Mouse (Mus musculus) stomach, embryonic 14.5 days (tissue): ENCODE measurements around the gene Gm48552. TPM values are rescaled to one million over a fixed set of nuclear protein-coding genes. Genes with fewer than 3 reads are reported as not detected.

Experiments used
- ATAC-seq: fragments of 200-750 bp; cut with Nextera tagmentation; 2 replicates; pipeline ENCODE4 v1.8.0; 2017; ENCODE audit warnings: low read depth, moderate TSS enrichment; ENCODE audit not compliant: insufficient number of reproducible peaks, insufficient read depth, low FRiP score
- H3K27ac ChIP-seq: fragments of 300-500 bp; sonication (generic); 2 replicates; pipeline ENCODE4 v1.5.1; 2014; ENCODE audit warnings: mild to moderate bottlenecking, low read length, moderate library complexity, mixed read lengths
- H3K27me3 ChIP-seq: fragments of 300-500 bp; sonication (generic); 2 replicates; pipeline ENCODE4 v1.6.1; 2014; ENCODE audit warnings: low read length, control low read depth, mixed read lengths; ENCODE audit not compliant: control insufficient read depth, insufficient read depth
- H3K36me3 ChIP-seq: fragments of 300-500 bp; sonication (generic); 2 replicates; pipeline ENCODE4 v1.6.1; 2014; ENCODE audit warnings: mild to moderate bottlenecking, control low read depth, low read length, moderate library complexity, mixed read lengths; ENCODE audit not compliant: control insufficient read depth, insufficient read depth
- H3K4me1 ChIP-seq: fragments of 300-500 bp; sonication (generic); 2 replicates; pipeline ENCODE4 v1.6.1; 2014; ENCODE audit warnings: low read length, control low read depth, mixed read lengths; ENCODE audit not compliant: control insufficient read depth, insufficient read depth
- H3K4me2 ChIP-seq: fragments of 300-500 bp; sonication (generic); replicated peaks from 2 replicates; pipeline ENCODE4 v1.6.1; 2014; ENCODE audit warnings: low read depth, low read length, control low read depth
- H3K4me3 ChIP-seq: fragments of 300-500 bp; sonication (generic); 2 replicates; pipeline ENCODE4 v1.5.1; 2014; ENCODE audit warnings: low read depth, low read length, control low read depth
- H3K9ac ChIP-seq: fragments of 300-500 bp; sonication (generic); replicated peaks from 2 replicates; pipeline ENCODE4 v1.6.1; 2014; ENCODE audit warnings: low read depth, mild to moderate bottlenecking, control low read depth, low read length, moderate library complexity, mixed read lengths
- H3K9me3 ChIP-seq: fragments of 300-500 bp; sonication (generic); 2 replicates; pipeline ENCODE4 v1.6.1; 2016; ENCODE audit warnings: low read depth, low read length, control low read depth; ENCODE audit not compliant: control insufficient read depth
- WGBS: fragments of 180-500 bp; shearing (Covaris S2); extraction: QIAGEN DNeasy Blood & Tissue Kit; methylation state at CpG from one replicate; pipeline ENCODE4 v1.1.7; 2014; 5-methylcytosine and 5-hydroxymethylcytosine counted together
- polyA plus RNA-seq: library from polyadenylated mRNA; unstranded; fragments of >200 nt; fragmentation: Nextera tagmentation; extraction: Ambion mirVana; gene quantifications from 2 replicates; pipeline ENCODE4 v1.2.1, GENCODE M21; 2014

Gene Gm48552
- polyA plus RNA-seq, 1 experiment from 2014 or later, result 1.0 TPM

- Histone ChIP-seq H3K27ac (peak overlapping the region; percentile 74; the same call in 1 of the 2 replicates), H3K4me2 (peak overlapping the region; percentile 55), H3K9ac (peak overlapping the region; percentile 76; the same call in 1 of the 2 replicates), H3K4me1 (peaks cover 19% of the 10 kb centered on the region), H3K4me3 (peak overlapping the region; percentile 88), H3K9me3 (no peaks in the 10 kb centered on the region), H3K27me3 (0 out of 2 replicates have a peak, but pooled peaks cover 5% of the 10 kb centered on the region), H3K36me3 (no peaks in the 10 kb centered on the region; the same call in 1 of the 2 replicates)
- peak; percentile 21; the same call in 1 of the 2 replicates for ATAC-seq
- 6% methylated on average over 12 of the region's 12 CpGs for WGBS
Observed at GRCm38 (mm10) chr10:81349146-81349545, 39.7 kb upstream of the Gm48552 start.

DNA sequence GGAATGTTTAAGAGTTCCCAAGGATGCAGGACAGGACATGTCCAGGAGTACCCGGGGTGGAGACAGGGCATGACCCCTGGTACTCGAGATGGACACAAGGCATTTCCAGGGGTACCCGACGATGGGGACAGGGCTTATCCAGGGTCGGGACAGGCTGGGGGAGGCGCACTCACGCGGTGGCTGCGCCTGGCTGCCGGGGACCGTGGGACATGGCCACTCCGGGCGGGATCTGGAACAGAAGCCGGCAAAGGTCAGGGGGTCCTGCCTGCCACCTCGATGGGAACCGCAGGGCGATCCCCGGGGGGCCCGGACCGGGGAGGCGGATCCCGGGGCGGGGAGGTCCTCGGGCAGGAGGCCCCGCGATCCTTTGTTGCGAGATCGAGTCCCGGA is 38.8 kb upstream of the Gm48552 start:
- Histone ChIP-seq H3K27me3 (0 out of 2 replicates have a peak, but pooled peaks cover 2% of the 10 kb centered on the region), H3K4me2 (peak overlapping the region; percentile 55), H3K36me3 (no peaks in the 10 kb centered on the region; the same call in 1 of the 2 replicates), H3K4me1 (peaks cover 19% of the 10 kb centered on the region), H3K4me3 (peak overlapping the region; percentile 88), H3K9ac (peak overlapping the region; percentile 76), H3K27ac (peak overlapping the region; percentile 74), H3K9me3 (no peaks in the 10 kb centered on the region)
- no peak; the same call in 1 of the 2 replicates for ATAC-seq
- WGBS, result under 1% methylated on average over 29 of the region's 29 CpGs

DNA sequence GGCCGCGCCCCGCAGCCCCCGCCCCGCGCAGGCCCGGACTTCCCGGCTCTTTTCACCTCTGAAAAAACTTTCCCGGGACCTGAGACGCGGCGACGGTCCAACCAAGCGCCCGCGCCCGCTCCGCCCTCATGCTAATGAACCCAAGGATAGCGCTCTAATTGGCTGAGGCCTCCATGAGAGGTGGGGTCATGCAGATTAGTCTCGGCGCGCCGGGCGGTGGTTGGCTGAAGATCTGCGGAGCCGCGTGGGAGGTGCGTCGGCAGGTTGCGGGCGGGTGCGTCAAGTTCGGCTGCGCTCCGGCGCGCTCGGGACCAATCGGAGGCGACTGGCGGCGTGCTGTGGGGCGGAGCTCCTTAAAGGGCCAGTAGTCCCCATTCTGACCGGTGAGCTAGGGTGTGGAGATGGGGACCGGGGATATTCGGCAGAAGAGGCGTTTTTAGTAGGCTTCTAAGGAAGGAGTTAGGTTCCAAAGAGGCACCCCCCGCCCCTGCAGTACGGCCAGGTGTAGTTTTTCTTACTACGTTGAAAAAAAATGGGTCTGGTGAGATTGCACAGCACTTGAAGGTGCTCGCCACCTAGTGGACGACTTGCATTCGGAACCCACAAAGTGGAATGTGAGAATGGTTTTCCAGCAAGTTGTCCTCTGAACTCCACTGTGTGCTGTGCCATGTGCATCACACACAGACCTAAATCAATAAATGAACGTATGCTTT is 38.3 kb upstream of the Gm48552 start, which contains the start of gene Hmg20b:
Gene Hmg20b, minus strand, starts transcription at position 130 of the 713 bp plus-strand sequence.
- Histone ChIP-seq H3K27me3 (no peaks in the 10 kb centered on the region), H3K36me3 (no peaks in the 10 kb centered on the region; the same call in 1 of the 2 replicates), H3K27ac (peak within 1 kb of the TSS; percentile 74), H3K4me1 (peaks cover 19% of the 10 kb centered on the region), H3K9ac (peak within 1 kb of the TSS; percentile 76), H3K4me2 (peak within 1 kb of the TSS; percentile 55), H3K4me3 (peak within 1 kb of the TSS; percentile 88), H3K9me3 (no peaks in the 10 kb centered on the region)
- 1% methylated on average over 54 of the region's 54 CpGs for WGBS
- ATAC-seq, result peak; percentile 93

GRCm38 (mm10) chr10:81351678-81352291 is 37.0 kb upstream of the Gm48552 start:
- H3K4me3 ChIP-seq, result no peak overlapping the region
- no peaks in the 10 kb centered on the region; the same call in 1 of the 2 replicates for H3K36me3 ChIP-seq
- ATAC-seq, result no peak
- no peaks in the 10 kb centered on the region for H3K27me3 ChIP-seq
- H3K9me3 ChIP-seq, result no peaks in the 10 kb centered on the region
- WGBS, result 14% methylated on average over 9 of the region's 9 CpGs
- H3K4me2 ChIP-seq, result no peak overlapping the region
- no peak overlapping the region for H3K27ac ChIP-seq
- H3K9ac ChIP-seq, result no peak overlapping the region
- peaks cover 15% of the 10 kb centered on the region for H3K4me1 ChIP-seq

DNA sequence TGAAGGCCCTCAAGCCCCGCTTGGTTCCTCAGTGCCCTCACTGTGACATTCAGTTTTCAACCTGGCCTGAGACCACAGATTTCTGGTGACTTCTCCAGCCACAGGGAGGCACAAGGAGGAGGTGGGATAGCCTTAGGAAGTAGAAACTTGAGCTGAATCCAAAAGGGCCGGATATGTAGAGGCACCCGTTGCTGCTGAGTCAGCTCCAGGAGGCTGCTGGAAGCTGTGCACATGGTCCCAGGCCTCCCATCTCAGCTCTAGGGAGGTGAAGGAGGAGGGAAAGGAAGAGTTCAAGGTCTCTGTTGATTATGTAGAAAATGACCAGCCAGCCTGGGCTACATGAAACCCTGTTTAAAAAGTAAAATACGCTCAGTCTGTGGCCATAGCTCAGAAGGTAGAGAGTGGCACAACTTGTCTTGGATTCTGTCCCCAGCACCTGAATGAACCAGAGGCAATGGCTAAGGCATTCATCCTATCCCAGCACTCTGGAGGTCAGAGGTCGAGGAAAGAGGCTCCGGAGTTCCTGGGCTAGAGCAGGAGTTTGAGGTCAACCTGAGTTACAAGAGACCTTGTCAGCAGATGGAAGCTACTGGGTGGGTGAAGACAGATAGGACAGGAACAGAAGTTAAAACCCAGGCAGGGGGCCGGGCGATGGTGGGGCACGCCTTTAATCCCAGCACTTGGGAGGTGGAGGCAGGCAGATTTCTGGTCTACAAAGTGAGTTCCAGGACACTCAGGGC is 33.9 kb upstream of the Gm48552 start:
- no peak overlapping the region for H3K4me3 ChIP-seq
- no peaks in the 10 kb centered on the region for H3K36me3 ChIP-seq
- no peak overlapping the region for H3K27ac ChIP-seq
- no peaks in the 10 kb centered on the region for H3K27me3 ChIP-seq
- H3K9ac ChIP-seq, result no peak overlapping the region
- H3K9me3 ChIP-seq, result no peaks in the 10 kb centered on the region
- 73% methylated on average over 9 of the region's 9 CpGs for WGBS
- ATAC-seq, result no peak
- H3K4me1 ChIP-seq, result peaks cover 11% of the 10 kb centered on the region
- no peak overlapping the region for H3K4me2 ChIP-seq

DNA sequence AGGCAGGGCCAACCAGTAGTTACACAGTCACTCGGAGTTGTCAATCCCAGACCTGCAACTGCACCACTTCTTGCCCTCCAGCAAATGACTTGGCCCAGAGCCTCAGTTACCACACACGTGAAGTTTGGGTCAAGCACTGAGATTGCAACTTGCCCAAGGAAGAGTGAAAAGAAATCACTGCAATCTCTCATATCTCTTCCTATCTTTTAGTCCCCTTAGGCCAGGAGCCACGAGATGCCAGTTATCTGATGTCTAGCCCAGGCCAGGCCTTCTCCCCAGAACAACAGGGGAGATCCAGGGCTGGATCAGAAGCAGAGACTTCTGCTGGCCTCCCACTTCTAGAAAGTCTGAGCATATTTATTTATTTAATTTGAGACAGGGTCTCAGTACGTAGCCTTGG is 33.3 kb upstream of the Gm48552 start:
- Histone ChIP-seq H3K9ac (no peak overlapping the region), H3K27me3 (no peaks in the 10 kb centered on the region), H3K27ac (no peak overlapping the region), H3K4me2 (no peak overlapping the region), H3K4me1 (peaks cover 11% of the 10 kb centered on the region), H3K9me3 (no peaks in the 10 kb centered on the region), H3K36me3 (no peaks in the 10 kb centered on the region), H3K4me3 (no peak overlapping the region)
- no peak for ATAC-seq
- WGBS, result 80% methylated on average over 4 of the region's 4 CpGs

GRCm38 (mm10) chr10:81356352-81356990 is 32.3 kb upstream of the Gm48552 start:
- WGBS, result 51% methylated on average over 12 of the region's 12 CpGs
- peaks cover 11% of the 10 kb centered on the region for H3K4me1 ChIP-seq
- ATAC-seq, result no peak
- peak overlapping the region; percentile 65 for H3K4me3 ChIP-seq
- H3K27me3 ChIP-seq, result no peaks in the 10 kb centered on the region
- H3K4me2 ChIP-seq, result peak overlapping the region; percentile 96; the same call in 1 of the 2 replicates
- H3K36me3 ChIP-seq, result no peaks in the 10 kb centered on the region
- no peak overlapping the region for H3K9ac ChIP-seq
- no peaks in the 10 kb centered on the region for H3K9me3 ChIP-seq
- H3K27ac ChIP-seq, result no peak overlapping the region
